Mouse (Mus musculus): ENCODE results near the gene Hip1r.

Hip1r gene

DNA sequence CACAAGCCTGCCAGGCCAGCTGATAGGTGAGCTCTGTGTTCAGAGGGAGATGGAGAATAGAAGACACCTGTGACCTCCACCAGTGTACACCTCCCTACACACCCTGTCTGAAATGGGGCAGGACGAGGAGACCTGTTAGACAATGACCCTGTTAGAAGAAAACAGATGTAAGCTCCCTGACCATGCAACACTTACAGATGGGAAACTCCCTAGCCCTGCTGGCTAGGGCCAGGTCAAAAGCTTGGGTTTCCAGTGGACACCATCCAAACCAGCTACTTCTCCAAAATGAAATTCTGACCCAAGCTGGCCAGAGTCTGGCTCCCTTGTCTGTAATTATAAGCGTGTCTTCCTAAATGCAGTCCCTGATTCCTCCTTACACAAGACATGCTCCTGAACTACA lies 42.3 kb downstream of the Hip1r start:
- in situ Hi-C loops (cut with MseI, MboI) = no loop called here

DNA sequence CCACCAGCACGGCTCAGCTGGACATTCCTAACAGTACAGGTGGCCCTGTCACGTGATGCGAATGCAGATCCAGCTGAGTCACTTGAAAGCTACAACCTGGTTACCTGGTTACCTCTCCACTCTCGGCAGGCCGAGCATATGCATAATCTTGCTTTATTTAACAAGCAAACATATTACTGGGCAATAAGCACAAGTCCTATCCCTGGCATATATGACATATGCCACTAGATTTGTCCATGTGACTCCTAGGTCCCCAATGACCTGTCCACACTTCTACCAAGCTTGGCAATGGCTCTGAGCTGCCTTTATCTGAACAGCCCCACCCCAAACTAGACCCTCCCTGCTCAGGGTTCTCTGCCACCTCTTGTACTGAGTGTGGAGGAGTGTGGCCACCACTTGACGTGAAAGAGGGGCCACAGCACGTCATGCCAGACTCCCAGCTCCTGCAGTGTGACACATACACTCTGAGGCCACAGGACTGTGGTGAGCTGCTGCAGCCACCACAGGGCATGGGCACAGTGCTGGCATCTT lies 42.9 kb downstream of the Hip1r start:
- in situ Hi-C loops (cut with MseI, MboI) = no loop called here

DNA sequence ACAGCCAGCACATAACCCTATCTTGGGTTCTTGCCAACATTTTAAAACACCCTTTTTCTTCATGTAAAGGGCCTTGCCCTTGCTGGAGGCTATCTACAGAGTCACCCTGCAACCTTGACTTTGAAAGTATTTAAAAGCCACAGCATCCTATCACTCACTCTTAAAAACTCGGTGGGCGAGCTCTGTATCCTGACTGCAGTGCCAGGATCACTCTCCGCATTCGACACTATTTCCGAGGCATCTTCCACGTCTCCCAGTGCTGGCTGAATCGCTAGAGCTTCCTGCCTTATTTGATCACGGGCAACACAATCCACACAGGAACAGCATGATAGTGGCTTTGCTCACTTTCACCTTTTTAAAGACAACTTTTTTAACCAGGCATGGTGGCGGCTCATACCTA lies 44.5 kb downstream of the Hip1r start:
- in situ Hi-C loops (cut with MseI, MboI) = no loop called here

DNA sequence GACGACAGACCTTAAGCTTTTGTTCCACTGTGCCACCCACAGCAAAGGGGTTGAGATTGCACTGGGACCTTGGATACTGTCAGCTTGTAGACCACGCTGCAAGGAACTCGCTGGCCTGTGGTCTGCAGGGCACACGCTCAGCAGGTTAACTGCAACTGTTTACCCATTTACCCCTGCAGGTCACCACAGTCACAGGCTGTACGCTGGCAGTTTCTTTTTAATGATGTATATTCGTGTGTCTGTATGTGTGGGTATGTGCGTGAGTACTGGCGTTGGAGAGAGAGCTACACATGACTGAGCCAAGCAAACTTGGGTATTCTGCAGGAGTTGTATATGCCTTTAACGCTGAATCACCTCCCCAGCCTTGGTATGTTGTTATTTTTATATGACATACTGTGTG lies 45.2 kb downstream of the Hip1r start:
- in situ Hi-C loops (cut with MseI, MboI) = no loop called here

DNA sequence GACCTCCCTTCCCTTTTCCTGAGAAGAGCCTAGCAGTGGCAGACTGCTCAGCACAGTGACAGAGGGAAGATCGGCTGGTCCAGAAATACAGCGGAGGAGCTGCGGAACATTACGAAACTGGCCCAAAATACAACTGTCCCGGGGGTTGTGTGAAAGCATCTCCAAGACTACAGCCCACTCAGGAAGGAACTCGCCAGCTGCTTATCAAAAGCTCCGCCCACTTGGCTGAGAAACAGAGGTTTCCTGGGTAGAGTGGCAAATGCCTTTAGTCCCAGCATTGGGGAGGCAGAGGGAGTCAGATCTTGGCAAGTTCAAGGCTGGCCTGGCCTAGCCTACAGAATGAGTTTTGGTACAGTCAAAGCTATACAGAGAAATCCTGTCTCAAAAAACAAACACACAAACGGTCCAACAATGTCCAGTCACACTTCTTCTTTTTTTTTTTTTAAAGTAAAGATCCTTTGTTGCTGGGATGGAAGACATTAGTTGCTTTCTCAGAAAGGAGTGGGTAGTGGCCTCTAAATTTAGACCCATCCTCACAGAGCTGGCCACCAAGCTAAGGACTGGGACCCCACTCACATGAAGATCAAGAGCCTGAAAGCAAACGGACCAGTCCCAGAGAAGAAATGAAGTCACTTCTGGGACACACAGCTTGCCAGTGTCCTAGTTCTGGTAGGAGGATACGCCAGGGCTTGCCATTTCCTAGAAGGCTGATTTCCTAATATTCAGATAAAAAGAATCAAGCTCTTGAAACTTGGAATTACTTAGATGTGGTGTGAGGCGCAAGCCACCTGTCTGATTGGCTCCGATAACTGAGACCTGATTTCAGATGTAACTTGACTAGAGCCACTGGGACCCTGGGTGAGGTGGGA lies 46.2 kb downstream of the Hip1r start:
- in situ Hi-C loops (cut with MseI, MboI) = no loop called here

DNA sequence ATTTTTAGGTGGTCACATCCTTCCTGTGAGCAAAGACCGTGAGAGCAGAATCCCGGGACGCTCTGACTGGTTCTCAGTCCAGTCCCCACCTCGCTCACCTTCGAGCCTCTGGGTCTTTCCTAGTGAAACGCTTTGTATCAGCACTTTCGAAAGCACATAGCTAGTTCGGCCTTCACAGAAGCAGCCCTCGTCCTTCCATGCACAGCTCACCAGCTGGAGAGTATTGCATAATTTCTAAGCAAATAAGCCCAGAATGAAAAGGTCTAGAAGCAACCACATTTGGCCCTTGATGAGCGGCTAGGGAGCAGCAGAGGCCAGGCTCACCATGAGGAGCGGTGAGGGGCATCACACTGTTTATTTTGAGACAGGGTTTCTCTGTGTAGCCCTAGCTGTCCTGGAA lies 47.7 kb downstream of the Hip1r start:
- in situ Hi-C loops (cut with MseI, MboI) = no loop called here

DNA sequence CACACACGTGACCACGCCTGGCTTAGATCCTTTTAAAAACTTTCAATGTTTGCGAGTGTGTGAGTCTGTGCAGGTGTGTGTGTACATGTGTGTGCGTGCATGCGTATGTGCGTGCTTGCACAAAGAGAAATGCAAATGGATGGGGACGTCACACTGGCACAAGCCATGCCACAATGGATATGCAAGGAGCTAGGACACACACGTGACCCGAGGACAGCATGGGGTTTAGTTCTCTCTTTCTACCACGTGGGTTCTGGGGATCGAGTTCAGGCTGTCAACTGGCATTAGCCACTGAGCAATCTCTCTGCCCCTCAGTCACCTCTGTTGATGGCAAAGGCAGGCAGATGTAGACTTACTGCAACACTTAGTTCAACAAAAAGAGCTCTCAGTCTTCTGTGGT lies 48.3 kb downstream of the Hip1r start:
- in situ Hi-C loops (cut with MseI, MboI) = no loop called here

DNA sequence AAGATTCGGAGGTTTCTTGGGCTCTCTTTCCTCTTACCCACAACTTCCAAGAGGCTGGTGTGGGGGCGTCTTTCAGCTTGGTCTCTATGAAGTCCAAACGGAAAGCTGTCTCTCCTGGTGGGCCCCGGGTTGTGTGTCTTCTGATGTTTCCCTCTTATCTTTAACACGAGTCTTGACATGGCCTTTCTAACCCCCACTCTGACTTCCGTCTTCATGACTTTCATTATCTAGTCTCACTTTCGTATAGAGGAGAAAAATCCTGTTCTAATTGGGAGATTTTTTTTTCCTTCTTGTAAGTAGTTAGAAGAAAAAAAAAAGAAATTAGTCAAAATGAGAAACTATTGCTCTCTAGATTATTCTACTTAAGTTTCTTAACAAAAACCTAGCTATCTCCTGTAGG lies 48.9 kb downstream of the Hip1r start:
- in situ Hi-C loops (cut with MseI, MboI) = no loop called here

DNA sequence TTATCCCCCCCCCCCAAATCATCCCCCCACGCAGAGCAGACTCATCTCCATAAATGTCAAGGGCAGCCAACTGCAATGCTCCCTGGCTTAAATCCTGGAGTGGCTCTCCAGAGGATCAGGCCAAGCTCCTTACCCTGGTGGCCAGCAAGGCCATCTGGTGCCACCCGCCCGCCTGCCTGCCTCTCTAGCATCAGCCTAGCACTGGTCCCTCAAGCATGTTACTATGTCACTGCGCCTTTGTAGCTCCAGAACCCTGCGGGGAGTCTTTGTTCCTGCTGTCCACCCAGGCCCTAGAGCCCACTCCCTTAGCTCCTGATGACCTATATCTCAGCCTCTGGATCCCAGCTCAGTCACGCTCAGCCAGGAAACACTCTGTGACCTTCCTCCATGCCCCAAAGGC lies 51.2 kb downstream of the Hip1r start:
- in situ Hi-C loops (cut with MseI, MboI) = no loop called here

DNA sequence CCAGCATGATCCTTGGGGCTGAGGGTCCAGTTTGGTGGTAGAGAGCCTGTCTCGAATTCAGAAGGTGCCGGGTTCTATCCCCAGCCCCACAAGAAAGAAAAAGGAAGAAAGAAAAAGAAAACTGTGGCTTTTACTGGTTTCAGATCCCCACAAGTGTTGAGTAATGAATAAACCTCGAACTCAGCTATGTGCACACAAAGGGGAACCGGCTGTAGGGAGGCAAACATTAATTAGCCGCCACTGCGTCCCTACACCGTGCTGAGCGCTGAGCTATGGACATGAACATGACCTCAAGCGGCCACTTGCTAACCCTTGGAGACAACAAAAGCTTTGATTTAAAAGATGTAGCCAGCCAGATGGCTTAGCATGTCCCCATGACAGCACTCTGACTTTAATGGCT lies 51.7 kb downstream of the Hip1r start:
- in situ Hi-C loops (cut with MseI, MboI) = no loop called here

DNA sequence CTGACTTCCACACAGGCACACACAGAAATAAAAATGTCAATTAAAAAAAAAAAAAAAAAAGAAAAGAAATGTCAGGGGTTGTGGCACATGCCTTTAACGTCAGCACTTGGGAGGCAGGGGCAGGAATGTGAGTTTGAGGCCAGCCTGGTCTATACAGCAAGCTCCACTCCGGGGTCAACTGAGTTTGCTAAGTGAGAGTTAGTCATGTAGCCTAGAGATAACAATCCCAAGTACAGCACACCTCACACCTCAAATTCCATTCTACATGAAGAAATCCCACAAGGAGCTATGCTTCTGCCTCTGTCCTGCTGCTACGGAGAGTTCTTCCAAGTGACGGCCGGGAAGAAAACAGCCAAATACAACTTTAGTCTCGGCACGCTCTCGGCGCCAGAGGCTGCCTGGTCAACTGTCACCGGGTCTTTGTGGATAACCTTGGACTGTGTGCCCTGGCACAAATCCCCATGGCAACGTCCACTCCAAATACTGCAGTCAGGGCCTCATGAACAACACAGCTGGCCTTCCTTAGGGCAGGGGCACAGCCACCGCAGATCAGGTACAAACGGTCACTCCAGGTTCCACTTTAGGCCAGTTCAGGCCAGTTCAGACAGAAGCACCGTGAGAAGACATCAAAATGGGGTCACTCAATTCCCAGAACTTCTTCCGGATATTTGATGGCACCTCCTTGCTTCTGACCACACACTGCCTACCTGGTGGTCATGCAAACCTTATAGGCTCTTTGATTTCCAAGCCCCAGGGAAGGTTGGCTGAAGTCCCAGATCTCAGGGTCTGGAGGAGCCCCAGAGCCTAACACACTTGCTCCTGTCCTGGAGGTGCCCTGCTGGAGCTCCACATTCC lies 52.4 kb downstream of the Hip1r start:
- in situ Hi-C loops (cut with MseI, MboI) = no loop called here

DNA sequence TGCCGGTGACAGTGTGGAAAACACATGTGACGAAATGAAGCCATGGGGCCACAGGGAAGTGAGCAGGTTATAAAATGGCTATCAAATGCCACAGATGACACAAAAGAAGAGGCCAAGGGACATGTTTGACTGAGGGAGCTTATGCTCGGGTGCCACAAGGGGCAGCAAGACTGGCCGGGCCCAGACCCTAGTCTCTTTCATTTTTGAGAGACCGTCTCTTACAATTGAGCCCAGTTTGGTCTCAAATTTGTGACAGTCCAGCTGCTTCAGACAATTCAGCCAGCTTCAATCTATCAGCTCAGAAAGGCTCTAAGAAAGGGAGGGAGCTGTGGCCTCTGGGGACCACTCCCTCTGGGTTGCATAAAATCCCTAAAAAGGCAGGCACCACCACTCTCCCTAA lies 53.1 kb downstream of the Hip1r start:
- in situ Hi-C loops (cut with MseI, MboI) = no loop called here

DNA sequence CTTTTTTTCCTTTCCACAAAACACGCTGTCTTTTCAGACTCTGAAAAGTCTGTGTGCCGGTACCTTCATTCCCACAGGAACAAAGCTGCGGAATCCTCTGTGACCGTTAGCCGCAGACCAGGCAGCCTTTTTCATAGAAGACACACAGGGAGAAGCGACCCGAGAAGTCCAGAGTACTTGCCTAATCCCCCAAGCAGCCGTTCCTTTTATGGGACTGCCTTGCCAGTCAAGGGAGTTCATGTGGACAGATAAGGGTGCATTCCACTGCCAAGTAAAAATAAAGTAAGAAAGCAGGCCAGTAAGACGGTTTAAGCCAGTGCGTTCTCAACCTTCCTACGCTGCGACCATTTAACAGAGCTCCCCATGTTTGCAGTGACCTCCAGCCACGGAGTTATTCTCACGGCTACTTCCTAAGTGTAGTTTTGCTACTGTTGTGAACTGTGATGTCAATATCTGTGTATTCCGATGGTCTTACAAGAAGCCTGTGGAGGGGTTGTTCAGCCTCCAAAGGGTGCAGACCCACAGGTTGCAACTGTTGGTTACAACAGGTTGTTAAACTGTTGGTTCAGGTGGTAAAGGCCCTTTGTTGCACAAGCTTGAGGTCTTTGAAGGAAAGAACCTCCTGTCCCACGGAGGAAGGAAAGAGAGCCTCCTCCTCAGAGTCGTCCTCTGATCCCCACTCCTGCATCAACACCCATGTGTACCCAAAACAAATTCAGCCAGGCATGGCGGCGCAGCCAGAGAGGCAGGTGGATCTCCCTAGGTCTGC lies 54.5 kb downstream of the Hip1r start:
- in situ Hi-C loops (cut with MseI, MboI) = no loop called here

DNA sequence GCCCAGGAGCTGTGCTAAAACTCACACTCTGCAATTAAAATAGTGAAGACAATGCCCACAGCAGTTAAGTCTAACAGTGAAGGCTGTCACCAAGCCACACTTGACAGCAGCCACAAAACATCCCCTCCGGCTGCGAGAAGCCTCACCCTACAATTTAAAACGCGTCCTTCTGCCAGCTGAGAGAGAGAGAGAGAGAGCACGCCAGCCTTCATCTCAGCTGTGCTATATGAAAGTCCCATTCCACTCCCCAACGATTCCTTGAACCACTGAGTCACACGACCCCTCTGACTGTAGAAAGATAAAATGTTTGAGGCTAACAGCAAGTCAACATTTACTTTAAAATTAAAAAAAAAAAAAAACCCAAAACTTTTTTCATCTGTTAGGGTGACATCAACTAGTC lies 55.3 kb downstream of the Hip1r start:
- in situ Hi-C loops (cut with MseI, MboI) = no loop called here

DNA sequence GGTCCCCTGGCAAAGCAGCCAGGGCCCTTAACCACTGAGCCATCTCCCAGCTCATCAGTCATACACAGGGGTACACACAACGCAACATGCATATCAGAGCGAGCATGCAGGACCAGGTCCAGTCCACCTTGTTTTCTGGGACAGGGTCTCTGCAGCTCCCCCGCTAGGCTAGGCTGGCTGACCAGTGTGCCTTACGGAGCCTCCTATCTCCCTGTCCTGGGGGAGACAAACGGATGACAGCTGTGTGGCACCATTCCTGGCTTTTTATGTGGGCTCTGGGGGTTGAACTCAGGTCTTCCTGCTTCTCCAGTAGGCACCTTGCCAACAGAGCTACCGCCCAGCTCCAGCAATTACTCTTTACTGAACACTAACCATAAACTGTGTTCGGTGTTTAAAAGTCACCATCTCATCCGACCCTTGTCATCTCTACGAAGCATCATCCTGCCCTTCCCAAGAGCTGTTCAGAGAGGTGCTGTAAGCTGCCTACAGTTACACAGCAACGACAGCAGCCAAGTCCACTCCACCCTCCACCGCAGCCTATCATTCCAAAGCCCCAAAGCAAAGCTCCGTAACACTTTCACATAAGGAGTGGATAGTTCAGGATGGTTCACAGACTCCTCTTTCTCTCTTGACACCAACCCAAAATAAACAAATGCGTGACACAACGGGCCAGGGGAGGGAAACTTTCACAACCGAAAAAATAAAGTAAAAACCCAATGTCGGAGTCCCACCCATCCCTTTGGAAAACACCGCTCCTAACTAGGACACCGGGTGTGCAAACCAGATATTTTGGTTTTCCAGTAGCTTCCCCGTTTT lies 56.0 kb downstream of the Hip1r start:
- in situ Hi-C loops (cut with MseI, MboI) = no loop called here

DNA sequence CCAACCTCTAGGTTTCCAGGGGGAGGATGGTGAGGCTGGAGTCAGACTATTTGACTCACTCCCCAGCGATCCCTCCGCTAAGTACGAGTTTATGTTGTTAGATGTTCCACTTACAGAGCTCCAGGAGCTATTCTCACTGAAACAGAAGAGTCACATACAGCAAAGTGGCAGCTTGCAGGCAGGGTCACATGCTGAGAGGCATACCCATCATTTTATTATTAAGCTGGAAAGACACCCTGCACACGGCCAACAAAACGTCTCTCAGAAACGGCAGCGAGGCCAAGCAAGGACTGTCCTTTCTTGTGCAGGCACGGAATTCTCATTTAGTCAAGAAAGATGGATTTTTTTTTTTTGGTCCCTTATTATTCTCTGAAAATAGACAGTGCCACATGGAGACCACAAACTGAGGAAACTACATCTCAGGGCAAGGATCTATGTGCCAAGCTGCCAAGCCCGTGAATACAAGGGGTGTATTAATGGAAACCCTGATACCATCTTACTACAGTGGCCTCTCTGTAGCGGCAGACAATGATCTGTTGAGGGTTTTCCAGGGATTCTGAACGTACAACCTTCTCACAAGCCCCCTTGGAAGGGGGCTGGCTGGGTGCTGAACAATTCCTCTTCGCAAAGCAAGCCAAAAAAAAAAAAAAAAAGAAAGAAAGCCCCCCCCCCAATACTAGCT lies 57.1 kb downstream of the Hip1r start:
- in situ Hi-C loops (cut with MseI, MboI) = no loop called here

DNA sequence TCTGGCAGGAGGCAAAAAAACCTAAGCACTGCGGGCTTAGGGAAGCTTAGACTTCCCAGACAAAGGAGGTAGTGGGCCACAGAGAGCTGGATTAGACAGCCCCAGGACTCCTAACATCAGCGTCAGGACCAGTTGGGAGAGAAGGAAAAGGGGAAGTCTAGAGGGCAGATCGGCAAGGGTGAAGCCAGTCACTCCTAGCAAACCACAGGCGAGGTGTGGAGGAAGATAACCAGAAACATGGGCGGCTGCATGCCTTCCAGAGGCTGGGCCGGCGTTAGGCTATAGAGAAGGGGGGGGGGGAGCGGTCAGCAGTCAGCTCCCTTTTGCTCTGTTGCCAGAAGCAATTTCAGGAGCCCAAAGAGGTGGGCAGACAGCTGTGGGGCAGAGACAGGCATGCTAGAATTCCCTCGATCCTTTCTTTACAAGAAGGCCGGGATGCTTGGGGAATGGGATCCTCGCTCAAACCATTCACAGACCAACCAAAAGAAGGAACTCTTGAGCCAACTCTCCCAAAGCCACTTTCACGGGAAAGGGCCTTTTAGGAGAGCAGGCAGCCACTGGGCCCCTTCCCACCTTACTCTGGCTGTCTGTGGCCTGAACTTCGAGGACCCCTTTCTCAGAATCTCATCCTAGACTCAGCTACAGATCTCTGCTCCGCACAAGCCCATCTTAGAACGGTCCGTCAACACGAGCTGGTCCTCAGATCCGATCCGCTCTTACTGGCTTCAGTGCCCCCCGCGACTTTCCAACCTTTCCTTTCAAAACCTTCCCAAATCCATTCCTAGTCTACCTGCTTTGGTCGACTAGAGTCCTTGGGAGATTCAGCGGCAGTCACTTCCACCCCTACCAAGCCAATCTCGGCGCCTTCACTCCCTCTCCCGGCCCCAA lies 57.9 kb downstream of the Hip1r start:
- in situ Hi-C loops (cut with MseI, MboI) = no loop called here

DNA sequence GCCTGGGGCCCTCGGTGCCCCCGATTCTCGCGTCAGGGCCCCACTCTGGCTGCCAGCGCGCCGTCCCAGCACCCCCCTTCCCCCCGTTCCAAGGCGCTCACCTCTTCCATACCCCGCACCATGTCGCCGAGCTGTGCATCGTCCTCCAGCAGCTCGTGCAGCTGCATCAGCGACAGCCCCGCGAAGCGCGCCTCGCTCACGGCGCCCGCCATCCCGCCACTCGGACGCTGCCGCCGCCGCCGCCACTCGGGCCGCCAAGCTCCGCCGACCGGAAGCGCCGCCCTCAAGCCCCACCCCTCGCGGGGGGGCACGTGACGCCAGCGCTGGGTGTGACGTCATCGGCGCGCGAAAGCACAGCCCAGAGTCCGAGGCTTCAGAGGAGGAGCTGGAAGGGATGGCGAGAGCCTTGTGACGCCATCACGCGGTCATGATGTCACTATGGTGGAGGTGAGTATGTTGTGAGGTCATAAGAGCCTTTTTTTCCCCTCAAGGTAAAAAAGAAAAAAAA lies 58.6 kb downstream of the Hip1r start, which contains the start of gene Vps37b:
Gene Vps37b (minus strand): TSS at position 270 of the 508 bp plus-strand sequence.
- in situ Hi-C loops (cut with MseI, MboI) = no loop called here

DNA sequence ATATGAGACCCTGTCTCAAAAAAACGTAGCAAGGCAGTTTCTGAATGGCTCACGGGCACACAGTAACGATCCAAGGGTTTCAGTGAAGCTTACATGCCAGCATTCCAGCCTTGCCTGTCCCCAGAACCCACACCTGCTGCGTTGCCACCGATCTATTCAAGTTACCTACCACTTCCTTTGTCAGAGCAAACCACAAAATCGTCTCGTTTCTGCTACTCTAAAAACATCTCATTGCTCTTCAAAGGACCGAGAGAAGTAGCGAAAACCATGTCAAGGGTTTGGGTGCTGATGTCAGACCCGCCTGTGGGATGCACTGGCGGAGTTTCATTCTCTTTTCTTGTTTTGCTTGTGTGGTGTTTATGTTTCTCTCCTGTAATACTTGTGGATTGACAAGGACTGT lies 61.0 kb downstream of the Hip1r start:
- in situ Hi-C loops (cut with MseI, MboI) = no loop called here
